Mouse (Mus musculus) heart, adult 9 months (tissue): ENCODE measurements around the gene Crtc3.
A peak's percentile ranks its signal among the peaks of the same experiment; 100 is the strongest.

Source experiments
- DNase-seq, 2 experiments: peaks; one replicate each; pipeline ENCODE4 v3.0.0; 2022; ENCODE audit warnings: low spot score in 2 of 2

Crtc3 gene

GRCm38 (mm10) chr7:80598436-80598985, 90.2 kb downstream of the Crtc3 start:
- DNase-seq, result no peak

GRCm38 (mm10) chr7:80597900-80598299, 90.8 kb downstream of the Crtc3 start:
- DNase-seq, result no peak

- peak in 1 of 2 experiments; percentile 28 for DNase-seq
Observed at GRCm38 (mm10) chr7:80589054-80589746, 99.5 kb downstream of the Crtc3 start.

GRCm38 (mm10) chr7:80587684-80588083, 101.0 kb downstream of the Crtc3 start:
- peak; percentile 38 to 63 for DNase-seq

GRCm38 (mm10) chr7:80586681-80587660, 101.7 kb downstream of the Crtc3 start:
- peak; percentile 48 to 59 for DNase-seq

- no peak for DNase-seq
Observed at GRCm38 (mm10) chr7:80586161-80586560, 102.5 kb downstream of the Crtc3 start.

GRCm38 (mm10) chr7:80585380-80585779, 103.3 kb downstream of the Crtc3 start:
- no peak for DNase-seq

- DNase-seq, result peak; percentile 51 to 61
Observed at GRCm38 (mm10) chr7:80583981-80584380, 104.7 kb downstream of the Crtc3 start.

- peak; percentile 60 to 67 for DNase-seq
Observed at GRCm38 (mm10) chr7:80582821-80583451, 105.7 kb downstream of the Crtc3 start.

- DNase-seq, result peak in 1 of 2 experiments; percentile 44
Observed at GRCm38 (mm10) chr7:80580368-80580767, 108.3 kb downstream of the Crtc3 start.

- no peak for DNase-seq
Observed at GRCm38 (mm10) chr7:80577417-80577980, 111.2 kb downstream of the Crtc3 start.

- DNase-seq, result no peak
Observed at GRCm38 (mm10) chr7:80576626-80577025, 112.1 kb downstream of the Crtc3 start.

GRCm38 (mm10) chr7:80575750-80576149, 112.9 kb downstream of the Crtc3 start:
- DNase-seq, result no peak

- DNase-seq, result no peak
Observed at GRCm38 (mm10) chr7:80573076-80573475, 115.6 kb downstream of the Crtc3 start.

- no peak for DNase-seq
Observed at GRCm38 (mm10) chr7:80567982-80568381, 120.7 kb downstream of the Crtc3 start.

- DNase-seq, result no peak
Observed at GRCm38 (mm10) chr7:80561931-80562330, 126.7 kb downstream of the Crtc3 start.

GRCm38 (mm10) chr7:80561271-80561670, 127.4 kb downstream of the Crtc3 start:
- DNase-seq, result no peak

GRCm38 (mm10) chr7:80558572-80558971, 130.1 kb downstream of the Crtc3 start:
- no peak for DNase-seq

- no peak for DNase-seq
Observed at GRCm38 (mm10) chr7:80558101-80558500, 130.6 kb downstream of the Crtc3 start.

- DNase-seq, result no peak
Observed at GRCm38 (mm10) chr7:80557161-80557560, 131.5 kb downstream of the Crtc3 start.

GRCm38 (mm10) chr7:80556166-80556565, 132.5 kb downstream of the Crtc3 start:
- DNase-seq, result peak; percentile 30 to 41
